Mouse (Mus musculus) forebrain, embryonic 13.5 days (tissue): ENCODE measurements around the gene Lrba. TPM values are rescaled to one million over a fixed set of nuclear protein-coding genes. Genes with fewer than 3 reads are reported as not detected.

Experiments used
- ATAC-seq: fragments of 200-750 bp; cut with Nextera tagmentation; 2 replicates; pipeline ENCODE4 v1.8.0; 2017
- H3K27ac ChIP-seq: fragments of 300-500 bp; sonication (generic); 2 replicates; pipeline ENCODE4 v1.5.1; 2015; ENCODE audit warnings: inconsistent platforms, mild to moderate bottlenecking, moderate library complexity
- H3K27me3 ChIP-seq: fragments of 300-500 bp; sonication (generic); 2 replicates; pipeline ENCODE4 v1.6.1; 2015; ENCODE audit warnings: mild to moderate bottlenecking, inconsistent platforms
- H3K36me3 ChIP-seq: fragments of 300-500 bp; sonication (generic); 2 replicates; pipeline ENCODE4 v1.6.1; 2015; ENCODE audit warnings: mild to moderate bottlenecking, inconsistent platforms; ENCODE audit not compliant: poor library complexity, severe bottlenecking
- H3K4me1 ChIP-seq: fragments of 300-500 bp; sonication (generic); 2 replicates; pipeline ENCODE4 v1.6.1; 2015; ENCODE audit warnings: inconsistent platforms
- H3K4me2 ChIP-seq: fragments of 300-500 bp; sonication (generic); 2 replicates; pipeline ENCODE4 v1.6.1; 2015; ENCODE audit warnings: inconsistent platforms, mild to moderate bottlenecking, moderate library complexity
- H3K4me3 ChIP-seq: fragments of 300-500 bp; sonication (generic); 2 replicates; pipeline ENCODE4 v1.5.1; 2015; ENCODE audit warnings: mild to moderate bottlenecking, inconsistent platforms
- H3K9ac ChIP-seq: fragments of 300-500 bp; sonication (generic); 2 replicates; pipeline ENCODE4 v1.6.1; 2015; ENCODE audit warnings: mild to moderate bottlenecking, inconsistent platforms
- H3K9me3 ChIP-seq: fragments of 300-500 bp; sonication (generic); replicated peaks from 2 replicates; pipeline ENCODE4 v1.6.1; 2016; ENCODE audit warnings: inconsistent platforms
- WGBS: fragments of 180-500 bp; shearing (Covaris S2); methylation state at CpG from one replicate; pipeline ENCODE4 v1.1.7; 2015; 5-methylcytosine and 5-hydroxymethylcytosine counted together
- polyA plus RNA-seq: library from polyadenylated mRNA; unstranded; fragments of >200 nt; fragmentation: Nextera tagmentation; extraction: Ambion mirVana; gene quantifications from 2 replicates; pipeline ENCODE4 v1.2.1, GENCODE M21; 2015

Lrba gene
- polyA plus RNA-seq, 1 experiment from 2014 or later, result 2.1 TPM

DNA sequence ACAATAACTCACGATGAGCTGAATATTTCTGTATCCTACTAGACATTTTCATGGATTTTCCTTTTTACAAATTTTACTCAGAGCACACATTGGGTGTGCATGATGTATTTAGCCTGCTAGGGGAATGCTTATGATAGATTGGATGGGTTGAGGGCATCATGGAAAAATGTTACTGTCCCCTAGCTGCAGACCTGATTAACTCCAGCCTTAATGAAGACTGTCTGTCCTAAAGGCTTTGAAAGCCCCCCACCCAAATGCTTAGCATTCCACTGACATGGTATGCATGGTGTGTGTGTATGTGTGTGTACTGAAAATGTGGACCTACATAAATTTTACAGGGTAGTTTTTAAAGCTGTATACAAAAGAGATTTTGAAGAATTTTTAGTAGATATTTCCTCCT lies 487.1 kb downstream of the Lrba start:
- Histone ChIP-seq H3K4me1 (no peaks in the 10 kb centered on the region), H3K4me3 (no peak overlapping the region), H3K36me3 (no peaks in the 10 kb centered on the region), H3K9ac (no peak overlapping the region), H3K27me3 (peaks cover 58% of the 10 kb centered on the region), H3K27ac (no peak overlapping the region), H3K4me2 (no peak overlapping the region), H3K9me3 (no peaks in the 10 kb centered on the region)
- no peak for ATAC-seq
- WGBS, result 58% methylated on average over 1 of the region's 1 CpGs

DNA sequence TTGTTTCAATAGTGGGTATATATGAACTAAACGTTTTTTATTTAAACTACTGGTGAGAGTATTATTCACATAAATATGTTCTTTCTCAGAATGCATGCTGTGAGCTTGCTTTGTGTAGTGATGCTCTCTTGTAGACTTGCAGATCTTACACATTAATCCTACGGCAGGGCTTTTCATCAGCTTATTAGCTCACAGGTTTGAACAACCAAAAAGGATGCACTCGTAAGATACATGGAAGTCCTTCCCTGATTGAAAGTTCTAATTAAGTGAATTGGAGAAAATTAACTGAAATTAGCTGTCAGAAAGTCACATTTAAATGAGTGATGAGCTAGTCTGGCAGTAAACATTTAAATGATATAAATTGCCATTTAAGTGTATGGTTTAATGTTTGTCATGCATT lies 488.3 kb downstream of the Lrba start:
- peak; percentile 50; the same call in 1 of the 2 replicates for ATAC-seq
- WGBS, result 11% methylated on average over 3 of the region's 3 CpGs
- H3K4me3 ChIP-seq, result no peak overlapping the region
- H3K4me1 ChIP-seq, result no peaks in the 10 kb centered on the region
- H3K36me3 ChIP-seq, result no peaks in the 10 kb centered on the region
- H3K9ac ChIP-seq, result no peak overlapping the region
- no peaks in the 10 kb centered on the region for H3K9me3 ChIP-seq
- no peak overlapping the region for H3K4me2 ChIP-seq
- no peak overlapping the region for H3K27ac ChIP-seq
- H3K27me3 ChIP-seq, result peaks cover 51% of the 10 kb centered on the region

DNA sequence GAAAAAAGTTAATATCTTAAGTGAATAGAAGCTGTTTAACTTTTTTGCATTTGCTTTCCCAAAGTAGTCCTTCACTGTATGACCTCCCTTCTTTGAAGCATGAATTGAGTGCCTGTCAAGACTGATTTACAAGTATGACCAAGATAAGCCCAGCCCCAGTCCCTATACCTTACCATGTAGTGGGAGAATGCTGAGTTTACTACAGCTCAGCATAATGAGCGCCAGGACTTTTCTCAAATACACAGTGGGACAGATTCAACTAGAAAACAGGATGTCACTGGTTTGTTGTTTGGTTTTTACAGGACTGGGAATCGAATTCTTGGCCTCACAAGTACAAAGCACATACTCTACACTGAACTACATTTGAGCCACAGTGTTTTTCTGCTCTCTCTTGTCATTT lies 490.0 kb downstream of the Lrba start:
- H3K27ac ChIP-seq, result no peak overlapping the region
- no peaks in the 10 kb centered on the region for H3K4me1 ChIP-seq
- no peak overlapping the region for H3K4me2 ChIP-seq
- H3K9ac ChIP-seq, result no peak overlapping the region
- no peaks in the 10 kb centered on the region for H3K36me3 ChIP-seq
- H3K9me3 ChIP-seq, result no peaks in the 10 kb centered on the region
- peaks cover 44% of the 10 kb centered on the region for H3K27me3 ChIP-seq
- no peak overlapping the region for H3K4me3 ChIP-seq
- 75% methylated on average over 2 of the region's 2 CpGs for WGBS
- no peak for ATAC-seq

DNA sequence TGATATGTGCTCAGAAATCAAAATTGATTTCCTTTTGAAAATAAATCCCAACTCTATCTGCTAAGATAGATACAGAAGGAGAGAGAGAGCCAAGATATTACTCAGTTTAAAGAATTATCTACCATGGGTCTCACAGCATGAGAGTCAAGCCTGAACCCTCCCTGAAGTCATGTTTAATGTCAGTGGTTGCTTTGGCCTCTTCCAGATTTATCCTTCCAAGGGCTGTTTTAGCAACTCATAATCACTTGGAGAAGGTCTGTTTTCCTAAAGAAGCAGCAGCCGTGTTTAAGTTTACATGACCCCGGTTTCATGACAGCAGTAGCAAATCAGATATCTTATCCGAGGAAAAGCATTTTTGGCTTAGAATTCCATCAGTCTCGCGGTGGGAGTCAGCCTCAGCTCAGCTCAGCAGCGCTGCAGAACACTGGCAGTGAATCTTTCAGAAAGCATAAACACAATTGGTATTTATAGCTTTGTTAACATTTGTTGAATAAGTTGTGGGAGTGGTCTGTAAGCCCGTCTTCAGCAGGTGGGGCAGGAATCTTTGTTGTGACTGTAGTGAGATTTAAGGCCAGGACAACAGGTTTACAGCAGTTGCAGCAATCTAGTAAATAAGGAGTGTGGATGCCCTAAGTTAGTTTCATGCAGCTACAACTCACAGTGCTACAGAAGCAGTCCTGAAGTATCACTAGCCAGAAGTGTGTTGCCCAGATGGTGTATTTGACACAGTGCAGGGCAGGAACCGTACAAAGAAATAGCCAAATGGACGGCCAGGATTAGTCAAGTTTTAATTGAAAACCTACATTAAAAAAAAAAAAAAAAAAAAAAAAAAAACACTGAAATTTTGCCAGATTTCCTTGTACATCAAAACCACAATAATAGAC lies 499.2 kb downstream of the Lrba start:
- Histone ChIP-seq H3K4me3 (no peak overlapping the region), H3K9me3 (no peaks in the 10 kb centered on the region), H3K36me3 (no peaks in the 10 kb centered on the region), H3K27me3 (peaks cover 13% of the 10 kb centered on the region; the same call in 1 of the 2 replicates), H3K27ac (no peak overlapping the region), H3K9ac (no peak overlapping the region), H3K4me1 (no peaks in the 10 kb centered on the region; the same call in 1 of the 2 replicates), H3K4me2 (no peak overlapping the region)
- 42% methylated on average over 9 of the region's 9 CpGs for WGBS
- ATAC-seq, result no peak

DNA sequence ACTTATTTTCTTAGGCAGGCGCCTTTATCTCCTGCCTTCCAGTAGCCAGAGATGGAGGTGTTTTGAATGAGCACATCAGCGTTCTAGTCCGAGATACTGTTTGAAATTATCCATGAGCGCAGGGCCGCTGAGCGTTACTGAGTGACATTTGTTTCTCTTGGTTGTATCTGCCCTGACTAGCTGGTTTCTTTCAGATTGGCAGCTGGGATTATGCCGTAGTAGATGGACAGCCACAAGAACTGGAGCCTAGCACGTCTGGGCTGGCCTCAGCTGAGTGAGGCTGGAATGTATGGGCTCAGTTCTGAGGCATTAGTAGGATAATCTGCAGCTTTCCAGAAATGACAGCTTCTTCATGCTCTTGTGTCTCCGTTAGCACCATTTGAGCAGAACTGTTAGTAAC lies 500.6 kb downstream of the Lrba start:
- Histone ChIP-seq H3K4me3 (no peak overlapping the region), H3K4me1 (no peaks in the 10 kb centered on the region; the same call in 1 of the 2 replicates), H3K36me3 (no peaks in the 10 kb centered on the region), H3K4me2 (no peak overlapping the region), H3K9me3 (no peaks in the 10 kb centered on the region), H3K27ac (no peak overlapping the region), H3K9ac (no peak overlapping the region), H3K27me3 (0 out of 2 replicates have a peak, but pooled peaks cover 8% of the 10 kb centered on the region)
- no peak for ATAC-seq
- 69% methylated on average over 9 of the region's 9 CpGs for WGBS

DNA sequence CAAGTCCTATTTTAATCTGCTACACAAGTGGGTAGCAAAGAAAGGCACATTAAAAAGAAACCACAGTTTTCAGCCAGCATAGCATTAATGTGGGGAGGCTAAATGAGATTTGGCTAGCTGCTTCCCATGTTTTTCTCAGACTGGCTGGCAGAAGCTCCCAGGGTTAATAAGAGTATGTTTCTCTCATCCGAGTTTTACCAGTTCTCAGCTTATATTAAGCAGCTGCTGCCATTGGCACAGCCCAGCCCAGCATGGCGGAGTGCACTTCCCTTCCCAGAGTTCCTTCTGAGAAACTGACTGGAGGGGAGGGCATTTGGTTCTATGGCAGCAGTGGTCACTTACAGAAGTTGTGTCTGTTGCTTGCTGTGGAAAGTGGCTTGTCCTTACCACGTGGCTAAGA lies 514.4 kb downstream of the Lrba start:
- Histone ChIP-seq H3K27ac (peak overlapping the region; percentile 35; the same call in 1 of the 2 replicates), H3K4me1 (peaks cover 14% of the 10 kb centered on the region), H3K9ac (no peak overlapping the region), H3K9me3 (no peaks in the 10 kb centered on the region), H3K36me3 (no peaks in the 10 kb centered on the region), H3K4me2 (no peak overlapping the region), H3K4me3 (no peak overlapping the region), H3K27me3 (no peaks in the 10 kb centered on the region)
- 66% methylated on average over 3 of the region's 3 CpGs for WGBS
- peak; percentile 83; the same call in 1 of the 2 replicates for ATAC-seq

DNA sequence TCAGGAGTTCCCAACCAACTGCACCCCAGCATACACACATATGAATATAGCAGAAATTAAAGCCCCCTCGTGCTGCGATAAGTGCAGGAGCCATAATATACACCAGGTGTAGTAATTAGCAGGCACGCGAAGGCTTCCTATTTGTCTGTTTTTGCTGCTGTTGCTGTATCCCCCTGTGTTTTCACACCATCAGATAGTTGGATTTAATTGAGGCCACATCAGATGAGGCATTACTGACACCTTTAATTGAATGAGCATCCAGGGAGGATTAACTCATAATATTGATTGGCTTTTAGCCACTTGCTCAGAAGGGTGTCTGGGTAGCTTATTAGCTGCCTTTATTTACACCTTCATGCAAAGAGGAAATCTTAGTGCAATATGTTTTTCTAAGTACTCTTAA lies 515.3 kb downstream of the Lrba start:
- H3K27ac ChIP-seq, result no peak overlapping the region
- ATAC-seq, result peak; percentile 71
- H3K9me3 ChIP-seq, result no peaks in the 10 kb centered on the region
- no peak overlapping the region for H3K9ac ChIP-seq
- no peak overlapping the region for H3K4me3 ChIP-seq
- WGBS, result 53% methylated on average over 4 of the region's 4 CpGs
- H3K4me2 ChIP-seq, result no peak overlapping the region
- H3K4me1 ChIP-seq, result peaks cover 15% of the 10 kb centered on the region
- no peaks in the 10 kb centered on the region for H3K27me3 ChIP-seq
- no peaks in the 10 kb centered on the region for H3K36me3 ChIP-seq

DNA sequence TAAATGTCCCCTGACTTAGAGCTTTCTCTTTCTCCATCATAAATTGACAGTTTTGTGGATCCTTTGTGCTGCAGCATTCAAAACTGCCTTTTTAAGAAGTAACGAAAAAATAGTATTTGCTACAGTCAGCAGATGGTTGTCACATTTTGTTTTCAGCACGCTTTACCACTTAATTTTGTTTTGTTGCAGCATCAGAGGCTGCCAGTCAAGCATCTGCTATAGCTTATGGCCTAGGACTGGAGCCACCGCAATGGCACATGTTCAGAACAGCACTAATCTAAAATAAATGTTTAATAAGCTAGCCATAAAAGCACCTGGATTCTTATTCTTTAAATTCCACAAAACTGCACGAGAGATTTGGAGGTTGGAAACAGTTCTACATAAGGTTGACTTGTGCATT lies 520.9 kb downstream of the Lrba start:
- H3K9ac ChIP-seq, result no peak overlapping the region
- peak overlapping the region; percentile 52 for H3K27ac ChIP-seq
- H3K4me2 ChIP-seq, result no peak overlapping the region
- peaks cover 3% of the 10 kb centered on the region; the same call in 1 of the 2 replicates for H3K27me3 ChIP-seq
- WGBS, result 51% methylated on average over 4 of the region's 4 CpGs
- no peak overlapping the region for H3K4me3 ChIP-seq
- H3K36me3 ChIP-seq, result no peaks in the 10 kb centered on the region
- peak; percentile 93 for ATAC-seq
- H3K4me1 ChIP-seq, result peaks cover 24% of the 10 kb centered on the region
- H3K9me3 ChIP-seq, result no peaks in the 10 kb centered on the region

DNA sequence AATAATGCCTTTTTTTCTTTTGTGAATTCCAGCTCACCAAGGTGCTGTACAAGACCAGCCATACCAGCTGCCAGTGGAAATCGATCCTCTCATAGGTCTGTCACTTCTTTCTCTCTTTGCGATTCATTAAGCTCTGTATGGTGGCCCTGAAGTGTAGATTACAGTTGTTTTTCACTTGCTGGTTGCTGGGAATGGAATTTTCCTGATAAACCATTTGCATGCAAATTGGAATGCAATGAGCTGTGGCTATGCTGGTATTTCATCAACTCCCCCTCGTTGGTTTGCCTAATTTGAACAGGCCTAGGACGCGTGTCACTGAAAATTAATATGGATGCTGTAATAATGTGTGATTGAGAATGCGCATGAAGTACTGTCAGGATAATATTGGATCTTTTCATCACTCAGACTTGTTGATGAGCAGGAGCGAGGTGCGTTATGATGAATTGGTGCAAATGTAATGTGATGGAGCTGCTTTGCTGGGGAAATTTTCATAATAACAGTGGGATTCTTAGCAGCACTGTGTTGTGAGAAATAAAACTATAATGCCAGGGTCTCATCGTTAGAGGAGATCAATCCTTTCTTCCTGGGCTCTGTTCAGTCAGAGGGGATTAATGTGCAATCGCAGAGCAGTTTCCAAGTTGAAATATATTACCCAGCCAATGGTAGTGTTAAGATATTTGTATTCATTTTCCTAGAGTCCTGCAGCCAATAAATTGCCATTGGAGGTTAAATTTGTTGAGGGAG lies 521.5 kb downstream of the Lrba start:
- WGBS, result 31% methylated on average over 10 of the region's 10 CpGs

DNA sequence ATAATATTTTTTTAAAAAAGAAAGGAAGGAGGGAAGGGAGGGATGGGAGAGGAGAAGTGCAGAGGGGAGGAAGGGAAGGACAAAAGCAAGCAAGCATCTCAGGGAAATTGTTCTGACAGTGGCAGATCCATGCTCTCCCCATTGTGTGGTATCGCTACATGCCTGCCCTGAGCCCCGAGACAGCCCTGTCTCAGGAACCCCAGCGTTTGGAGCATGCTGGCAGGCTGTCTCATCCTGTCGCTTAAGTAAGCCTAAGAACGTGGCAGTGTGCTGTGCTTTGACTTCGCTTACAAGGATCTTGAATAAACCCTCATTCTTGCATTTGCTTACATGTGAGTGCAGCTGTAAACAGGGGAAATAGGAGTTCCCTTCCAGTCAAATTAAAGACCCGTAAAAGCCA lies 526.2 kb downstream of the Lrba start:
- H3K27ac ChIP-seq, result no peak overlapping the region
- H3K36me3 ChIP-seq, result no peaks in the 10 kb centered on the region
- ATAC-seq, result no peak
- no peak overlapping the region for H3K9ac ChIP-seq
- no peak overlapping the region for H3K4me3 ChIP-seq
- WGBS, result 23% methylated on average over 7 of the region's 7 CpGs
- no peak overlapping the region for H3K4me2 ChIP-seq
- no peaks in the 10 kb centered on the region for H3K9me3 ChIP-seq
- H3K27me3 ChIP-seq, result peaks cover 3% of the 10 kb centered on the region; the same call in 1 of the 2 replicates
- peaks cover 21% of the 10 kb centered on the region for H3K4me1 ChIP-seq

More for the DNA sequence above, 521.5 kb downstream of the Lrba start:
- Histone ChIP-seq H3K9me3 (no peaks in the 10 kb centered on the region), H3K4me1 (peaks cover 28% of the 10 kb centered on the region), H3K4me3 (no peak overlapping the region), H3K36me3 (no peaks in the 10 kb centered on the region), H3K9ac (no peak overlapping the region), H3K4me2 (peak overlapping the region; percentile 12; the same call in 1 of the 2 replicates), H3K27ac (peak overlapping the region; percentile 52), H3K27me3 (peaks cover 3% of the 10 kb centered on the region; the same call in 1 of the 2 replicates)
- peak; percentile 86 for ATAC-seq

DNA sequence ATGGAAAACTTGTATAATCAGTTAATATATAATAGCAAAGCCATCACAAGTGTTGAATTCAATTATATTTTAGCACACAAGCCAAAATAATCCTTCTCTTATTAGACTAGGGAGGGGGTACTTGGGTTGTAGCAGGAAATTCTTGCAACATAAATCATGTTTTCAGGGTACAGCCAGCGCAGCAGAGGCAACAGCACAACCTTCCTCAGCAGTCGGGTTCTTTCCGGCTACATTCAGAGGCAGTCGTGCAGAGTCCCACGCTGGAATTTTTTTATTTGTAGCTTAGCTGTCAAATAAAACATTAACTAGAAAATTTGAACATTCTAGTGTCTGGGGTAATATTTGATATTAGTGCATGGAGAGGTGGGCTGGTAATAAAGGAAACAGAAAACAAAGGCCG lies 529.7 kb downstream of the Lrba start:
- 79% methylated on average over 6 of the region's 6 CpGs for WGBS
- no peak overlapping the region for H3K27ac ChIP-seq
- H3K4me3 ChIP-seq, result no peak overlapping the region
- no peak overlapping the region for H3K4me2 ChIP-seq
- ATAC-seq, result no peak
- peaks cover 3% of the 10 kb centered on the region; the same call in 1 of the 2 replicates for H3K27me3 ChIP-seq
- no peaks in the 10 kb centered on the region for H3K9me3 ChIP-seq
- H3K36me3 ChIP-seq, result no peaks in the 10 kb centered on the region
- peaks cover 4% of the 10 kb centered on the region; the same call in 1 of the 2 replicates for H3K4me1 ChIP-seq
- H3K9ac ChIP-seq, result no peak overlapping the region
